Comparison of ENCODE assay signal across 15 mouse cellular contexts in genomic region chr7:133313115-133313514, GRCm38 (mm10).
DNase-seq lines count a peak whose midpoint lies in the region.
"Had no signal": no experiment of that assay in that cellular context is flagged by ENCODE, and none has a peak within 500 bp of the region (broad histone marks: within the 10 kb centered on the region; RNA-seq: fewer than 3 reads in every experiment).

No protein-coding gene starts in this region.

- peak; percentile 28 to 36 for DNase-seq in kidney, postnatal 4 days
- no peak for DNase-seq in kidney, adult 8-10 months
- DNase-seq in ES-CJ7 (ENCODE audit: low read depth, low spot score) (peak; percentile 36), R1 (ENCODE audit: low read depth, low spot score) (peak; percentile 27)
- DNase-seq in cerebellum, postnatal 14 days: peak; percentile 37 to 51
- no peak for DNase-seq in spleen, postnatal 4 days (ENCODE audit: low spot score in 2 of 2)
- DNase-seq in urinary bladder, postnatal 36 days (ENCODE audit: low spot score in 2 of 2): no peak
- DNase-seq in kidney, adult 9 months: no peak
- DNase-seq: adrenal gland, adult 2 months; gastrocnemius, postnatal 10 days; heart, postnatal 36 days; kidney, adult 18-20 months; lung, adult 18-20 months; spleen, adult 18-20 months; thymus, postnatal 25 days had no signal

Comparison
In these comparisons a context has a peak if more than half of its experiments do, and no peak if none do; other contexts are left out.
1. DNase-seq: peak in kidney, postnatal 4 days (2 of 2), ES-CJ7 (single experiment), R1 (single experiment) and cerebellum, postnatal 14 days (2 of 2); none in kidney, adult 8-10 months (0 of 2), spleen, postnatal 4 days (0 of 2), urinary bladder, postnatal 36 days (0 of 2) and kidney, adult 9 months (single experiment).